Mouse (Mus musculus) G1E (cell line): ENCODE data around the gene Pank1. TPM values are rescaled to one million over a fixed set of nuclear protein-coding genes. Genes with fewer than 3 reads are reported as not detected.

ENCODE experiments used
- ATAC-seq: 2 replicates; pipeline ENCODE4 v1.8.0; 2016; ENCODE audit warnings: mild to moderate bottlenecking; ENCODE audit not compliant: insufficient number of reproducible peaks, poor library complexity, low FRiP score, severe bottlenecking; ENCODE audit errors: extremely low read depth
- DNase-seq: peaks from one replicate; pipeline ENCODE4 v3.0.0; 2012; ENCODE audit warnings: low spot score
- H3K27me3 ChIP-seq: 2 replicates; pipeline ENCODE4 v1.6.1; 2012; ENCODE audit warnings: mild to moderate bottlenecking, low read length, inconsistent platforms; ENCODE audit not compliant: insufficient read depth
- H3K36me3 ChIP-seq: replicated peaks from 2 replicates; pipeline ENCODE3; 2012; ENCODE audit warnings: mild to moderate bottlenecking, inconsistent platforms
- H3K4me1 ChIP-seq: 2 replicates; pipeline ENCODE4 v1.6.1; 2012; ENCODE audit warnings: low read depth, low read length, inconsistent platforms, mixed read lengths; ENCODE audit not compliant: insufficient read depth
- H3K4me3 ChIP-seq: 2 replicates; pipeline ENCODE4 v1.5.1; 2012; ENCODE audit warnings: low read depth, mild to moderate bottlenecking, inconsistent platforms, low read length, moderate library complexity, mixed read lengths
- H3K9me3 ChIP-seq: replicated peaks from 2 replicates; pipeline ENCODE4 v1.6.1; 2012; ENCODE audit warnings: inconsistent platforms
- CTCF ChIP-seq: IDR thresholded peaks from 2 replicates; pipeline ENCODE4 v1.5.1; 2012; ENCODE audit warnings: low read depth, low read length, inconsistent platforms, mixed read lengths
- GATA1 ChIP-seq: IDR thresholded peaks from 2 replicates; pipeline ENCODE4 v1.6.1; 2012; ENCODE audit warnings: borderline replicate concordance, low read length, inconsistent platforms, mixed read lengths
- GATA2 ChIP-seq: IDR thresholded peaks from 2 replicates; pipeline ENCODE4 v1.6.1; 2012; ENCODE audit warnings: low read depth, low read length, inconsistent platforms, borderline replicate concordance
- POLR2AphosphoS5 ChIP-seq: IDR thresholded peaks from 2 replicates; pipeline ENCODE4 v1.6.1; 2012; ENCODE audit warnings: low read depth, low read length, inconsistent platforms; ENCODE audit not compliant: insufficient replicate concordance
- TAL1 ChIP-seq: conservative IDR thresholded peaks from 2 replicates; pipeline ENCODE4 v1.6.1; 2012; ENCODE audit warnings: low read depth, low read length, inconsistent platforms, mixed read lengths
- polyA plus RNA-seq: library from polyadenylated mRNA; stranded (reverse); fragments of >175 nt; gene quantifications from 2 replicates; pipeline ENCODE4 v1.2.3, GENCODE M21; 2012
- total RNA-seq, 2 experiments: library from RNA; stranded (forward) in 1 of 2; stranded (reverse) in 1 of 2; fragments of 200-1000 nt in 1 of 2; fragments of >200 nt in 1 of 2; fragmentation: Nextera tagmentation in 1 of 2; gene quantifications; 2 replicates each; pipeline ENCODE4 v1.2.3; 2014 to 2017

The Pank1 gene
- total and polyA plus RNA-seq, 3 experiments, result 1.8 to 22.8 (median 19.9) TPM

DNA sequence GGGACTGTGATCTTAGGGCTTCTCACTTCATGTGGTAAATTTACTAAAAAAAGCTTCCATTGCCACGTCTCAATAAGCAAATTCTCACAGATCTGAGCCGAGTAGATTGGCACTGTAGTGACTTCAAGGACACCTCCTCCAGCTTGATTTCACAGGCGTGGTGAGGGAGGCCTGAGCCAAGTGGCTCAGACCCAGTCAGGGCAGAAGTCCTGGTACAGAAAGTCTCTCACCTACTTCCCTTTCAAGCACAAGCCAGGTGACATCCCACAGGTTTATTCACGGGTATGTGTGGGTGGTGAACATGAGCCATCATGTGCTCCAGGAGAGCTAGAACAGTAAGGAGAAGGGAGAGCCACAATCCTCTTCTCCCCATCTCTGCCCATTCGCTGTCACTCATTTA lies 1.9 kb upstream of the Pank1 start:
- Histone ChIP-seq H3K4me3 (no peak overlapping the region), H3K4me1 (peaks cover 54% of the 10 kb centered on the region), H3K9me3 (peaks cover 14% of the 10 kb centered on the region), H3K27me3 (no peaks in the 10 kb centered on the region), H3K36me3 (peaks cover 4% of the 10 kb centered on the region)
- ATAC-seq (no peak), DNase-seq (no peak)
- TF ChIP-seq GATA1, result no peak
- no peak for TF ChIP-seq TAL1
- TF ChIP-seq POLR2AphosphoS5, result no peak
- TF ChIP-seq CTCF, result no peak
- no peak for TF ChIP-seq GATA2

DNA sequence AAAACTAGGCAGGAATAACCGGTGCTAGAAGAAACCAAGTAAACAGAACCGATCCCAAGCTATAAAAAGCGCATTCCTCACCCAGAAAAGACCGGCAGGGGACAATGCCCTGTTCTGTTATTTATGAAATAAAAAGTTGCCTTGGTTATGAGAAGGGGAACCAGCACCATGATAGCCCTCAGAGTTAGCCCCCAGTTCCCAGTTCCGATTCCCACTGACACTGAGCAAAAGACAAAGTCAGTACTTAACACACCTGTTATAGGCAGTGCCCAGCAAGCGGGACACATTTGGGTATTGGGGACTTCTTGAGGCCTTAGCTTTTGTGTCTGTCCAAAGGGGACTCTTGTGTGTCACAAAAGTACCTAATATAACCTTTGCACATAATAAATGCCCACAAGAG lies 369 bp upstream of the Pank1 start:
- H3K27me3 ChIP-seq, result no peaks in the 10 kb centered on the region
- H3K4me1 ChIP-seq, result peaks cover 54% of the 10 kb centered on the region
- H3K36me3 ChIP-seq, result peaks cover 7% of the 10 kb centered on the region
- ATAC-seq, result no peak
- H3K4me3 ChIP-seq, result peak overlapping the region; percentile 82
- peaks cover 14% of the 10 kb centered on the region for H3K9me3 ChIP-seq
- DNase-seq, result no peak
- no peak for TF ChIP-seq POLR2AphosphoS5
- TF ChIP-seq TAL1, result no peak
- no peak for TF ChIP-seq GATA1
- no peak for TF ChIP-seq CTCF
- no peak for TF ChIP-seq GATA2

- Histone ChIP-seq H3K4me1 (peaks cover 41% of the 10 kb centered on the region), H3K4me3 (peak overlapping the region; percentile 82), H3K9me3 (peaks cover 14% of the 10 kb centered on the region), H3K27me3 (no peaks in the 10 kb centered on the region), H3K36me3 (peaks cover 14% of the 10 kb centered on the region)
- peak; percentile 72 for DNase-seq
- ATAC-seq, result peak; percentile 85
- TF ChIP-seq POLR2AphosphoS5 (no peak), TAL1 (no peak), CTCF (no peak), GATA2 (no peak), GATA1 (no peak)
Observed at GRCm38 (mm10) chr19:34877898-34878602, 1.2 kb downstream of the Pank1 start.

- DNase-seq (no peak), ATAC-seq (no peak)
- peaks cover 14% of the 10 kb centered on the region for H3K9me3 ChIP-seq
- TF ChIP-seq TAL1, result no peak
- TF ChIP-seq POLR2AphosphoS5, result no peak
- peaks cover 14% of the 10 kb centered on the region for H3K36me3 ChIP-seq
- H3K27me3 ChIP-seq, result no peaks in the 10 kb centered on the region
- H3K4me3 ChIP-seq, result peak overlapping the region; percentile 14; the same call in 1 of the 2 replicates
- H3K4me1 ChIP-seq, result peaks cover 36% of the 10 kb centered on the region
Observed at GRCm38 (mm10) chr19:34876676-34877075, 2.6 kb downstream of the Pank1 start.

DNA sequence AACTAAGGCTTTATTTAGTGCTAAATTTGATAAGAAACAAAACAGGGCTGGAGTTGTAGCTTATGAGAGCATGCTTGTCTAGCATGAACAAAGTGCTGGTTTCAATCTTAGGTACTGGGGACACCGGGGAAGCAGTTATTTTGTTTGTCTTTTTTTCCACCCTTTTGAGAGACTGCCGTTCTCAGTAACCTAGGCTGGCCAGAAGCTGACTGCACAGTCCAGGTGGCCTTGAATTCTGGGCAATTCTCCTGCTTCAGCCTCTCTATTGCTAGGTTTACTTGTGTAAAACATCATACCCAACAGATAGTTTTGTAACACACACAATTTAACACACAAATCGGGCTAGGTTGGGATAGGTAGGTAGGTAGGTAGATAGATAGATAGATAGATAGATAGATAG lies 9.9 kb downstream of the Pank1 start:
- ATAC-seq (no peak), DNase-seq (no peak)
- H3K27me3 ChIP-seq, result no peaks in the 10 kb centered on the region
- H3K36me3 ChIP-seq, result peaks cover 6% of the 10 kb centered on the region
- H3K4me1 ChIP-seq, result peaks cover 9% of the 10 kb centered on the region; the same call in 1 of the 2 replicates
- no peaks in the 10 kb centered on the region for H3K9me3 ChIP-seq
- no peak overlapping the region for H3K4me3 ChIP-seq
- TF ChIP-seq GATA1 (no peak), GATA2 (no peak), TAL1 (no peak), CTCF (no peak), POLR2AphosphoS5 (no peak)

- no peak for ATAC-seq
Observed at GRCm38 (mm10) chr19:34868093-34868741, 11.0 kb downstream of the Pank1 start.

More at GRCm38 (mm10) chr19:34868093-34868741, 11.0 kb downstream of the Pank1 start:
- no peak overlapping the region for H3K4me3 ChIP-seq
- no peak for DNase-seq
- H3K9me3 ChIP-seq, result no peaks in the 10 kb centered on the region
- no peaks in the 10 kb centered on the region for H3K27me3 ChIP-seq
- H3K36me3 ChIP-seq, result peaks cover 2% of the 10 kb centered on the region
- H3K4me1 ChIP-seq, result peaks cover 15% of the 10 kb centered on the region; the same call in 1 of the 2 replicates
- TF ChIP-seq GATA2 (no peak), GATA1 (no peak), CTCF (no peak), TAL1 (no peak), POLR2AphosphoS5 (no peak)
